Mouse (Mus musculus): ENCODE measurements at regions not wholly inside any gene's neighbourhood (a gene's known extent, or its start where the extent isn't known, plus 50 kb on each side); places are given as distances from the start of the nearest gene placed in this dataset.
"Not testable (repeated sequence)": the region's sequence is repeated elsewhere in the genome, so short reads cannot be mapped to it uniquely, and the experiment has no call there.

DNA sequence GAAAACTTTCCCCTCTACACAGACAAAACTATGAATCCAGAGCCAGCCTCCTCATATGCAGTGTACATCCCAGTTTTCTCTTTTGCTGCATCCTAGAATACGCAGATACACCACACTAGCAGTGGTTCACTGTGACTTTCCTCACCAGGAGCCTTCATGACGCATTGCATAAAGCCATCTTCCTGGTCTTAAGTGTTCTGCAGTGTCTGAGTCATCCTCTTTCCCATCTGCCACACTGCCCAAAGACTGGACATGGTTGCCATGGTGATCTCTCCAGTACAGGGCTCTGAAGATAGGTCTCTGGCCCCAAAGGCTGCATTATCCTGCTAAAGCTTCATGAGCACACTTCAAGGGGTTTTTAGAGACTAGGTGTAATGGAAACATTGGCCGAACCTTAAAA, 65.8 kb downstream of the 1700018G05Rik start:
- ATAC-seq (ENCODE audit: low read depth); H3K27ac ChIP-seq (ENCODE audit: low read length); H3K27me3 ChIP-seq (ENCODE audit: control insufficient read depth, insufficient read depth, low read depth, low read length); H3K4me1 ChIP-seq (replicated peaks; ENCODE audit: control insufficient read depth, insufficient read depth, low read length); H3K4me3 ChIP-seq (ENCODE audit: low read length); H3K9me3 ChIP-seq (ENCODE audit: control insufficient read depth, low read length); H3K36me3 ChIP-seq (ENCODE audit: control insufficient read depth, insufficient read depth, low read length); H3K9ac ChIP-seq (ENCODE audit: low read length); H3K4me2 ChIP-seq (ENCODE audit: low read depth, low read length): not testable (repeated sequence)
- WGBS, result 57% methylated on average over 1 of the region's 3 CpGs
